ENCODE assay signal across 24 mouse cellular contexts in the genomic region with DNA sequence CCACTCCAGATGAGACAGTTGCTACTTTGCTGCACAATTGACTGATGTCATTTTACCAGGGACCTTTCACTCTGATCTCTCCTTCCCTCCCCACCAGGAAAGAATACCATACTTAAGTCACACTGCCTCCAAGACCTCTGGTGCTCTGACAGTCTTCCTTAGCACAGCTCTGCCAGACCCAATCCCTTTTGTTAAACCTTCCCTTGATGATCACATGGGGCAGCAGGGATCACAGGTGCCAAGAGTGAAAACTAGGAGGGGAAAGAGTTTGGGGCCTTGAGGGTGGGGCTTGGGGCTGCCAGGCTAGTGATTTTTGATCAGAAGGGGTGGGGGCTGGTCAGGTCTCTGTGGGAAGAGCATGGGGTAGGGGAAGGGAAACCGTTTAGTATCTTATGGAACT. TPM values are rescaled to one million over a fixed set of nuclear protein-coding genes. Genes with fewer than 3 reads are reported as not detected.
"Had no signal": no experiment of that assay in that cellular context is flagged by ENCODE, and none has a peak within 500 bp of the region (broad histone marks: within the 10 kb centered on the region; RNA-seq: fewer than 3 reads in every experiment).

No protein-coding gene starts in this region.

- H3K4me1 ChIP-seq: limb, embryonic 10.5 days; limb, embryonic 13.5 days; liver, embryonic 15.5 days; midbrain, embryonic 10.5 days; midbrain, embryonic 13.5 days; neural tube, embryonic 13.5 days had no signal

- H3K4me2 ChIP-seq: limb, embryonic 13.5 days; liver, embryonic 12.5 days; liver, embryonic 15.5 days; lung, embryonic 15.5 days; midbrain, embryonic 13.5 days; neural tube, embryonic 13.5 days had no signal

- H3K4me3 ChIP-seq: layer of hippocampus, adult 2 months; limb, embryonic 10.5 days; limb, embryonic 13.5 days; liver, embryonic 12.5 days; liver, embryonic 15.5 days; lung, embryonic 15.5 days; megakaryocyte, embryonic 14.5 days; midbrain, embryonic 10.5 days; midbrain, embryonic 13.5 days; myocyte; neural tube, embryonic 13.5 days had no signal

- ATAC-seq: liver, embryonic 12.5 days; midbrain, embryonic 13.5 days; midbrain, embryonic 16.5 days had no signal

- H3K9ac ChIP-seq: limb, embryonic 13.5 days; liver, embryonic 12.5 days; liver, embryonic 15.5 days; lung, embryonic 15.5 days; midbrain, embryonic 13.5 days; neural tube, embryonic 13.5 days had no signal

- H3K27me3 ChIP-seq: limb, embryonic 13.5 days; liver, embryonic 12.5 days; liver, embryonic 15.5 days; lung, embryonic 15.5 days; megakaryocyte, embryonic 14.5 days; midbrain, embryonic 13.5 days; neural tube, embryonic 13.5 days had no signal

- H3K27ac ChIP-seq: kidney, postnatal 0 days; limb, embryonic 10.5 days; limb, embryonic 13.5 days; liver, embryonic 12.5 days; liver, embryonic 15.5 days; lung, embryonic 15.5 days; midbrain, embryonic 10.5 days; midbrain, embryonic 13.5 days; neural tube, embryonic 13.5 days had no signal

- H3K9me3 ChIP-seq: limb, embryonic 10.5 days; limb, embryonic 13.5 days; liver, embryonic 12.5 days; liver, embryonic 15.5 days; lung, embryonic 15.5 days; megakaryocyte, embryonic 14.5 days; midbrain, embryonic 10.5 days; midbrain, embryonic 13.5 days; neural tube, embryonic 13.5 days had no signal

- DNase-seq: kidney, postnatal 25 days; layer of hippocampus, adult 9-11 months; liver; lung, adult 18-20 months; lung, postnatal 10 days; lung, postnatal 36 days; retina, postnatal 1 day; right cerebral cortex, postnatal 25 days; spleen, adult 18-20 months; thymus, adult 18-20 months had no signal

RNA-seq across cellular contexts. Expression of gene Map3k19, which starts 58.1 kb away (rescaled TPM):
- polyA plus RNA-seq: kidney, embryonic 14.5 days; kidney, postnatal 0 days; limb, embryonic 10.5 days; limb, embryonic 13.5 days; liver, embryonic 12.5 days had no signal
